Mouse (Mus musculus) layer of hippocampus, postnatal 14 days (tissue): ENCODE data around the gene Otop2. TPM values are rescaled to one million over a fixed set of nuclear protein-coding genes. Genes with fewer than 3 reads are reported as not detected.

Source experiments
- DNase-seq, 2 experiments: peaks; one replicate each; pipeline ENCODE4 v3.0.0; 2021 to 2022; ENCODE audit warnings: low spot score in 2 of 2, mixed read lengths in 1 of 2
- long read RNA-seq, 2 experiments: library from polyadenylated mRNA; stranded (forward); transcript quantifications; one replicate each; pipeline ENCODE4 v2.0.0; 2021
- total RNA-seq, 2 experiments: library from RNA; stranded (reverse); gene quantifications; 2 replicates each; pipeline ENCODE4 v1.2.3; 2021

The Otop2 gene
- total RNA-seq, result not detected
- long read RNA-seq, experiment 1, result 0 reads
- long read RNA-seq, experiment 2, result 0 reads

- no peak for DNase-seq
Observed at GRCm38 (mm10) chr11:115306863-115307262, at the start of gene Otop2. Gene Otop2, plus strand, starts transcription at chr11:115307163.

- no peak for DNase-seq
Observed at GRCm38 (mm10) chr11:115257775-115258510, 49.0 kb upstream of the Otop2 start.

GRCm38 (mm10) chr11:115259134-115259533 is 47.8 kb upstream of the Otop2 start:
- no peak for DNase-seq

- DNase-seq, result no peak
Observed at GRCm38 (mm10) chr11:115262954-115263353, 44.0 kb upstream of the Otop2 start.

DNA sequence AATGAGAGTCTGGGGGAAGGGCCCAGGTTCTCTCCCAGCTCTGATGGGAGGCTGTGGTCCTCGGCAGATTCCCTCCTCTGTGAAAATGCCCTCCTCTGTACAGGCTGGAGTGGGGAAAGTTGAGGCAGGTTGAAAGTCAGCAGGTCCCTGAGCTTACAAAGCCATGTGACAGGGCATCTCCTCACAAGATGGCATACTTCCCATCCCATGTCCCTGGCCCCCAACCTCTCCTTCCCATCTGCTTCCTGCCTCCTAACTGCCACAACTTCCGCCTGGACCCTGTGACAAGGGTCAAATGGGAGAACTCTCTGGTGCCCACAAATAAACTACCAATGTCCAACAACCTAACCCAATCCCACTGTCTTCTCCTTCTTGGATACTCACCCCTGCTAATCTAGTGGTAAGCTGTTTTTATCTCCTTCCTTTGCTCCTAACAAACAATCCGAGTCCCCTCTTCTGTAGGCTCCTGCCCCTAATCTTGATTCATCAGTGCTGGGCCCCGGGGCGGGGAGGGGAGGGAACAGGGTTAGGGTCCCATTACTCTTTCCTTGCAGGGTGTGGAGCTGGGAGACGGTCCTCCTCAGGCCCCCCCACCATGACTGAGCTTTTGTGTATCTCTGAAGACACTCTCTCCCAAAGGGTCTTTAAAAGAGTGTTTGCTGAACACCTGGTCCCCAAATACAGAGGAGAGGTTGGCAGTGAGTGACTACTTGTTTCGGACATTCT is 42.7 kb upstream of the Otop2 start:
- DNase-seq, result no peak

DNA sequence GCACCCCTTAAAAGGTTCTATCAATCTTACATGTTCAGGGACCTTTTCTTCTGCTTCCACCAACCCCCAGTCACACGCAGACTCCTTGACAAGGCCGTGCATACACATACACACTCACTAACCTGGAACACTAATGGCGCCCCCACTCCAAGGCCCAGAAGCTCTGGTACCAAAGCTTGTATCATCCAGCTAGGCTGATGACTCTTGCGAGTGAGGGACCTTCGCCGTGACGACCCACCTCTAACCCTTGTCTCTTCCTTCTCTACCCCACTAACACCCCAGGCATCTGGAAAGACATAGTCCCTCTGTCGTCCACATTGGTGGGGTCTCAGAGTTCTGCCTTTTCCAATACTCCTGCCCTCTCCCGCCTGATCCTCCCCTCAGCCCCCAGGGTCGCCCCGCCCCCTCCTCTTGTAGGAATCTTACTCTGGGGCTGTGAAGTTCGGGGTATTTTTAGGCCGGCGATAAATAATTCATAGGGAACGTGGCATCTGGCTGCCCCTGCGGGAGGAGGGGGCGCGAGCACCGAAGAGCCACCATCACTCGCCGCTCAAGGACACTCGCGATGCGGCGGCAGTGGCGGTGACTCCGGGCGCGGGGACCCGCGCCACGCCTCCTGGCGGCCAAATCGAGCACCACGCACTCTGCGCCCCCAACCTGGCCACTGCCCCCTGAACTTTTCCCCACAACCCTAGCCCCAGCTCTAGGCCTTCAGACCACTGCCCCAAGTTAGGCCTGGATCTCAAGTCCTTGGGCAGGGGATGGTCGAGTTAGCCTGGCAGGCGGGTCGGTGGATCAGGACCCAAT is 41.9 kb upstream of the Otop2 start:
- DNase-seq, result no peak

- DNase-seq, result no peak
Observed at GRCm38 (mm10) chr11:115265771-115266399, 41.1 kb upstream of the Otop2 start.

GRCm38 (mm10) chr11:115266400-115266778 is 40.6 kb upstream of the Otop2 start:
- DNase-seq, result no peak

- DNase-seq, result no peak
Observed at GRCm38 (mm10) chr11:115267061-115267883, 39.7 kb upstream of the Otop2 start, which contains the start of gene Grin2c. Gene Grin2c, minus strand, starts transcription at chr11:115267243.

DNA sequence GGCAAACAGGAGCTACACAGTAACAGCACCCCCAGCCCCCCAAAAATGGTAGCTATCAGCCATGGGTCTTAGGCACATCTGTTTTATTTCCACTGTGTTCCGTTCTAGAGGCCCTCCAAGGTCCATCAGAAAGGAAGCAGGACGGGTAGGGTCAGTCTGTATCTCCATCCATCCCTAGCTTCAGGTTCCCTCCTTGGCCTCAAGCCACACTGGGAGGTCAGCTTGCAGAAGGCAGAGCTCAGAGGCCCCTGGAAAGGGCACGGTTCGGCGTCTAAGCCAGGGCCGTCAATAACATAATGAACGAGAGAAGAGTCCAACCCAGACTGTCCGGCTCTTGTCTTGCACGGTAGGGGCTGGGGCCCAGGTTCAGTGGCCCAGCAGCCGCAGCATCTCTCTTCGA is 39.0 kb upstream of the Otop2 start:
- no peak for DNase-seq

- no peak for DNase-seq
Observed at GRCm38 (mm10) chr11:115269330-115270066, 37.5 kb upstream of the Otop2 start.

DNA sequence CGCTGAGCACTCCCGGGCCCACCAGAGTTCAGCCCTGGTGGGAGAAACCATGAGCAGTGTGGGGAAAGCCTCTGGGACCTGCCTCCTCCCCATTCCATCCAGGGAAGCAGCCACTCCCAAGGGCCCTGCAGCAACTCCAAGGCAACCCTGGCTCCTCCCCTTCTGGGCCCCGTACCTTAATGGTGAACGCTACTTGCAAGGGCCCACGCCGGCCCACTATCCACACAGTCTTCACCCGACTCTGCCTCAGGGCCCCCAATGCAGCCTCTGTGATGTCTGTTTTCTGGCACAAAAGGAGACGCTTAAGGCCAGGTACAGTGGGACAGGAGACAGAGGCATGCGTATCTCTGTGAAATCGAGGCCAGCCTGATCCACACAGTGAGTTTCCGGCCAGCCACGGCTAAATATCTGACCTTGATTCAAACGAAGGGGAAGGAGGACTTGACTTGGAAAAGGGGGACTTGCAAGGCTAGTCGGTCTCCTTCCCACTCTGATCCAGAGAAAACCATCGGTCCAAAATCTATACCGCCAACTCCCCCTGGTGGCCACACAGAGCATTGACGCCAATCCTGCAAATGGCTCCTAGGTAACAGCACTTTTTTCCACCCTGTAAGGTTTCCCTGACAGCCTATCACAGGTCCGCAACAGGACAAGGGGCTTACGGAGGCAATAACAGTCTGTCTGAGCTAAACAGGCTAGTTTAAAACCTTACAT is 36.7 kb upstream of the Otop2 start:
- DNase-seq, result peak; percentile 87 to 89

DNA sequence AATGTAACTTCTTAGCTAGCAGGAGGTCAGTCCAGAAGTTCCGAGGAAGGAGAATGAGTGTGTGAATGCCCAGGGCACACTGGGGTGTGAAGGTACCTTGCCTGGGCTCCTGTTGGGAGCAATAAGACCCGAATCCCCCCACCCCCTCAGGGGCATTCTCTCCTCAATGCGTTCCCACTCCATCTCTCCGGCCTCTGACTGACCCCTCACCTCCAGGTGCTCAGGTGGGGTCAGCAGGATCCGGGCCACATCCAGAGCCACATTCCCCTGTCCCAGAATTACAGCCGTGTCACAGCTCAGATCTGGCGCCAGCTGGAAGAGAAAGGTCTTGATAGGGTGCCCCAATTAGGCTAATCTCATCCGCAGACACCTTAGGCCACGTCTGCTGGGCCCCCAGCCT is 35.9 kb upstream of the Otop2 start:
- no peak for DNase-seq

DNA sequence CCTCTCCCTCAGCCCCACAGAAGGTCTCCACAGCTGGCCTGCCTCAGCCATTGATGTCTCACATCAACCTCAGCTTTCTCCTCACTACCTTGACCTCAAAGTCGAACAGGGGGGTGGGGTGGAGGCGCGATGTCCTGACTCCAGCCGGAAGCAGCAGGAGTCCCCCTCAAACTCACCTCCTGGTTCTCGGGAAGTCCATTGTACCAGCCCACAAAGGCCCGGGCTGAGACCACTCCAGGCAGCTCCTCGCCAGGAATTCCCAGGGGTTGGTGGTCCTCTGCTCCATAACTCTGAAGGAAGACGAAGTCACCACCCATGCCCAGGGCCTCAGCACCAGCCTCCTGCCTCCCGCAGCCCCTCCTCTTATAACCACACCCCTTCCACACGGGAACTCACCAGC is 35.5 kb upstream of the Otop2 start:
- no peak for DNase-seq

- DNase-seq, result no peak
Observed at GRCm38 (mm10) chr11:115272894-115273498, 34.0 kb upstream of the Otop2 start.

DNA sequence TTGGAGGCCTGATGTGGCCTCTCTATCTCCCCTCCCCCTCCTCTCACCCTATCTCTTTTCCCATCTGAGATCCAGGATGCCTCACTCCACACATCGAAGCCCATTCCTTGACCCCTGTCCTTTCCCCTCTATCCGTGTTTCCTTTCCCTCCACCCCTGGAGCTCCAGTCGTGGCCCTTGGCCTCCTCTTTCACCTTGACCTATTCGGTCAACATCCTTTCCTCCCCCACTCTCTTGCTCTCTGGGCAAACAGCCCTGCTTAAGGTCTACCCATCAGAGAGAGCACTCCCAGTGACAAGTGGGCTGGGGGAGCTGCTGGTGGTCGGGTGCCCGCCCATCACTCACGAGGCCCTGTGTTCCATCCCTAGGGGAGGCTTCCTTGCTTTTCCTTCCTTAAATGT is 33.2 kb upstream of the Otop2 start:
- no peak for DNase-seq

GRCm38 (mm10) chr11:115274178-115274577 is 32.8 kb upstream of the Otop2 start:
- DNase-seq, result no peak

- DNase-seq, result no peak
Observed at GRCm38 (mm10) chr11:115274771-115275170, 32.2 kb upstream of the Otop2 start.

GRCm38 (mm10) chr11:115275509-115275908 is 31.5 kb upstream of the Otop2 start:
- no peak for DNase-seq
